Mouse (Mus musculus) cerebellum, adult 2 months (tissue): ENCODE results near the gene Tcaf1. TPM values are rescaled to one million over a fixed set of nuclear protein-coding genes. Genes with fewer than 3 reads are reported as not detected.
A peak's percentile ranks its signal among the peaks of the same experiment; 100 is the strongest.

ENCODE experiments used
- DNase-seq, 2 experiments: peaks; one replicate each; pipeline ENCODE4 v3.0.0; 2021
- H3K27ac ChIP-seq: fragments of 200-500 bp; 2 replicates; pipeline ENCODE4 v1.5.1; 2012; ENCODE audit warnings: low read length, control low read depth, inconsistent platforms; ENCODE audit not compliant: insufficient read depth
- H3K27me3 ChIP-seq: fragments of 200-500 bp; 2 replicates; pipeline ENCODE4 v1.6.1; 2012; ENCODE audit warnings: inconsistent platforms, mild to moderate bottlenecking, low read length, moderate library complexity; ENCODE audit not compliant: control insufficient read depth, insufficient read depth
- H3K4me1 ChIP-seq: fragments of 200-500 bp; 2 replicates; pipeline ENCODE4 v1.6.1; 2011; ENCODE audit warnings: low read length; ENCODE audit not compliant: control insufficient read depth, insufficient read depth
- H3K4me3 ChIP-seq: fragments of 200-500 bp; replicated peaks from 2 replicates; pipeline ENCODE3; 2011; ENCODE audit warnings: mild to moderate bottlenecking, low read depth, low read length, control low read depth; ENCODE audit not compliant: insufficient read depth
- CTCF ChIP-seq: fragments of 200-500 bp; IDR thresholded peaks from 2 replicates; pipeline ENCODE4 v1.5.1; 2011; ENCODE audit warnings: low read depth, mild to moderate bottlenecking, control low read depth, low read length, moderate library complexity, borderline replicate concordance; ENCODE audit not compliant: insufficient read depth
- POLR2A ChIP-seq: fragments of 200-500 bp; IDR thresholded peaks from 2 replicates; pipeline ENCODE4 v1.6.1; 2011; ENCODE audit warnings: low read length, control low read depth, borderline replicate concordance; ENCODE audit not compliant: insufficient read depth
- WGBS: fragments of 180-500 bp; shearing (Covaris S2); methylation state at CpG from one replicate; pipeline ENCODE4 v1.1.7; 2018; 5-methylcytosine and 5-hydroxymethylcytosine counted together
- polyA plus RNA-seq: library from polyadenylated mRNA; depleted of rRNA; stranded (reverse); fragments of >200 nt; gene quantifications from 2 replicates; pipeline ENCODE4 v1.2.3, GENCODE M21; 2012

Gene Tcaf1
- polyA plus RNA-seq, 1 experiment, result 92.9 TPM

GRCm38 (mm10) chr6:42692517-42693190, 17.2 kb downstream of the Tcaf1 start:
- TF ChIP-seq CTCF (no peak), POLR2A (peak; percentile 50; the same call in 1 of the 2 replicates)
- peak overlapping the region; percentile 93 for H3K27ac ChIP-seq
- under 1% methylated on average over 32 of the region's 32 CpGs for WGBS
- peak overlapping the region; percentile 92 for H3K4me3 ChIP-seq
- peak; percentile 87 to 89 for DNase-seq
- peaks cover 4% of the 10 kb centered on the region for H3K4me1 ChIP-seq
- no peaks in the 10 kb centered on the region for H3K27me3 ChIP-seq

- 2% methylated on average over 10 of the region's 10 CpGs for WGBS
- no peaks in the 10 kb centered on the region for H3K27me3 ChIP-seq
- peak overlapping the region; percentile 92 for H3K4me3 ChIP-seq
- peaks cover 4% of the 10 kb centered on the region for H3K4me1 ChIP-seq
- peak; percentile 86 to 89 for DNase-seq
- TF ChIP-seq CTCF, result no peak
- 0 out of 2 replicates have a peak, but pooled peaks have one; percentile 21 for TF ChIP-seq POLR2A
- H3K27ac ChIP-seq, result peak overlapping the region; percentile 93
Measured at GRCm38 (mm10) chr6:42692154-42692516, 17.8 kb downstream of the Tcaf1 start.

- Histone ChIP-seq H3K27ac (no peak overlapping the region), H3K4me1 (peaks cover 4% of the 10 kb centered on the region; the same call in 1 of the 2 replicates), H3K4me3 (no peak overlapping the region), H3K27me3 (no peaks in the 10 kb centered on the region)
- DNase-seq, result no peak
- no peak for TF ChIP-seq CTCF
- no peak for TF ChIP-seq POLR2A
Measured at GRCm38 (mm10) chr6:42689761-42690160, 20.1 kb downstream of the Tcaf1 start.

- no peak overlapping the region for H3K27ac ChIP-seq
- no peaks in the 10 kb centered on the region for H3K27me3 ChIP-seq
- H3K4me1 ChIP-seq, result peaks cover 4% of the 10 kb centered on the region; the same call in 1 of the 2 replicates
- no peak for TF ChIP-seq CTCF
- no peak for TF ChIP-seq POLR2A
- no peak for DNase-seq
- 90% methylated on average over 5 of the region's 5 CpGs for WGBS
- no peak overlapping the region for H3K4me3 ChIP-seq
Measured at GRCm38 (mm10) chr6:42687907-42688306, 22.0 kb downstream of the Tcaf1 start.

GRCm38 (mm10) chr6:42680077-42680476, 29.8 kb downstream of the Tcaf1 start:
- H3K27me3 ChIP-seq, result no peaks in the 10 kb centered on the region
- no peak for DNase-seq
- 47% methylated on average over 7 of the region's 7 CpGs for WGBS
- no peak overlapping the region for H3K4me3 ChIP-seq
- no peak overlapping the region for H3K27ac ChIP-seq
- H3K4me1 ChIP-seq, result no peaks in the 10 kb centered on the region
- no peak for TF ChIP-seq CTCF

GRCm38 (mm10) chr6:42676011-42676410, 33.9 kb downstream of the Tcaf1 start:
- 96% methylated on average over 3 of the region's 3 CpGs for WGBS
- TF ChIP-seq POLR2A (no peak), CTCF (no peak)
- no peak overlapping the region for H3K4me3 ChIP-seq

GRCm38 (mm10) chr6:42671767-42672166, 38.1 kb downstream of the Tcaf1 start:
- no peak overlapping the region for H3K27ac ChIP-seq
- 91% methylated on average over 1 of the region's 1 CpGs for WGBS
- no peak for DNase-seq

More at GRCm38 (mm10) chr6:42676011-42676410, 33.9 kb downstream of the Tcaf1 start:
- no peak for DNase-seq
- Histone ChIP-seq H3K27me3 (no peaks in the 10 kb centered on the region), H3K27ac (no peak overlapping the region), H3K4me1 (no peaks in the 10 kb centered on the region)

GRCm38 (mm10) chr6:42667722-42668121, 42.2 kb downstream of the Tcaf1 start:
- no peak overlapping the region for H3K4me3 ChIP-seq
- DNase-seq, result no peak
- no peaks in the 10 kb centered on the region for H3K27me3 ChIP-seq
- no peak overlapping the region for H3K27ac ChIP-seq
- TF ChIP-seq POLR2A (no peak), CTCF (no peak)
- H3K4me1 ChIP-seq, result no peaks in the 10 kb centered on the region
- 93% methylated on average over 2 of the region's 2 CpGs for WGBS

More at GRCm38 (mm10) chr6:42671767-42672166, 38.1 kb downstream of the Tcaf1 start:
- Histone ChIP-seq H3K4me3 (no peak overlapping the region), H3K4me1 (no peaks in the 10 kb centered on the region), H3K27me3 (no peaks in the 10 kb centered on the region)
- no peak for TF ChIP-seq CTCF
- TF ChIP-seq POLR2A, result no peak
